Mouse (Mus musculus) frontal cortex, adult 2 months (tissue): ENCODE measurements at regions not wholly inside any gene's neighbourhood (a gene's known extent, or its start where the extent isn't known, plus 50 kb on each side); places are given as distances from the start of the nearest gene placed in this dataset.

Source experiments
- DNase-seq, 2 experiments: peaks; one replicate each; pipeline ENCODE4 v3.0.0; 2022; ENCODE audit warnings: low spot score in 1 of 2; ENCODE audit errors: extremely low spot score in 1 of 2

DNA sequence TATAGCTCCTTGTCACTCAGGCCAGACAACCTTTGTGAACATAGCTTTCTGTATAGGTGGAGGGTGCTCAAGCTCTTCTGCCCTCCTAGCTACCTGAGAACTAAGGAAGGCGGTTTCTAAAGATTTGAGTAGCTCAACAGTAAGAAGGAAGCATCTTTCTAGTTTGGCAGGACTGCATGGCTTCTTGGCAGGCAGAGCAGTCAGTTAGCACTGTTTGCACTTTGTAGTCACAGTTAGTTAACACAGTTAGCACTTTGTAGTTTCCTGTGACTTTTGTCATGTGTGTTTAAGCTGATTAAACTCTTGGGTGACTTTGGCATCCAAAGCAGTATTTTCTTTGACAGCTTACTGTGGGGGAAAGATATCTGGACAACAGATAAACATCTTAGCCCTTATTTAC lies 219.7 kb downstream of the Zbbx start:
- DNase-seq = peak in 1 of 2 experiments; percentile 5

- peak in 1 of 2 experiments; percentile 14 for DNase-seq
These were observed 243.6 kb downstream of the Zbbx start for GRCm38 (mm10) chr3:74921210-74921609.

DNA sequence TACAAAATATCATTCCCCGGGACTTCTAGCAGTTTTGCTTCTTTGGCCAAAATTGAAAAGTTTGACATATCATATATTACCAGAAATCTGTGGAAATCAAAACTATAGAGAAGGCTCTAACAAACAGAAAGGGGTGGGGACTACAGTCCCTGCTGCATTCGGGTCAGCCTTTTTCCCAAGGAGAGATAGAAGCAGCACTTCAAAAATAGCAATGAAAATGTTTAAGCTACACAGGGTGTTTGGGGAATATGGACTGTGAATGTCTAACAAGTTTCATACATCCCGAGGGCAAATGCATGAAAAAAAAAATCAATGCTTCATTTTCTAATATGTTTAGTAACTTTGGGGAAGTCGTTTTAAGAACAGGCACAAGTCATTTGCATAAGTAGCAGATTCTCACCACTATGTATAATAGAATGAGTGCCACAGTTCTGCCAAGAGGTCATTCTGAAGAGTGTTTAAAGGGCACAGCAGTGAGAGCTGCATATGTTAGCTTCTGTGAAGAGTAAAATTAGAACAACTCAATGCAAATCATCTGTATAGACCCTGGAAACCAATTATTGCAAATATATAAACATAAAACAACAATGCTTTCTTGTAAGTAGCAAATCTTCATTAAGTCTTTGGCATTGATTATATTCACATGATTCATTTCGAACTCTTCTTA lies 244.2 kb downstream of the Zbbx start:
- no peak for DNase-seq

GRCm38 (mm10) chr3:74904177-74904576 lies 260.7 kb downstream of the Zbbx start:
- no peak for DNase-seq
